Mouse (Mus musculus) cerebellum, adult 9-11 months (tissue): ENCODE measurements around the gene Apbb1ip.

ENCODE experiments used
- DNase-seq: peaks from one replicate; pipeline ENCODE4 v3.0.0; 2022

Apbb1ip gene

GRCm38 (mm10) chr2:22773549-22774180 lies at the start of gene Apbb1ip:
Gene Apbb1ip, plus strand, starts transcription at chr2:22774094.
- DNase-seq = no peak

GRCm38 (mm10) chr2:22727113-22727512 lies 46.8 kb upstream of the Apbb1ip start:
- no peak for DNase-seq

- no peak for DNase-seq
Measured at GRCm38 (mm10) chr2:22736134-22736533, 37.8 kb upstream of the Apbb1ip start.

GRCm38 (mm10) chr2:22739369-22739768 lies 34.5 kb upstream of the Apbb1ip start:
- DNase-seq = no peak

GRCm38 (mm10) chr2:22740441-22740840 lies 33.5 kb upstream of the Apbb1ip start:
- DNase-seq = no peak

GRCm38 (mm10) chr2:22741222-22741621 lies 32.7 kb upstream of the Apbb1ip start:
- DNase-seq = peak; percentile 16

DNA sequence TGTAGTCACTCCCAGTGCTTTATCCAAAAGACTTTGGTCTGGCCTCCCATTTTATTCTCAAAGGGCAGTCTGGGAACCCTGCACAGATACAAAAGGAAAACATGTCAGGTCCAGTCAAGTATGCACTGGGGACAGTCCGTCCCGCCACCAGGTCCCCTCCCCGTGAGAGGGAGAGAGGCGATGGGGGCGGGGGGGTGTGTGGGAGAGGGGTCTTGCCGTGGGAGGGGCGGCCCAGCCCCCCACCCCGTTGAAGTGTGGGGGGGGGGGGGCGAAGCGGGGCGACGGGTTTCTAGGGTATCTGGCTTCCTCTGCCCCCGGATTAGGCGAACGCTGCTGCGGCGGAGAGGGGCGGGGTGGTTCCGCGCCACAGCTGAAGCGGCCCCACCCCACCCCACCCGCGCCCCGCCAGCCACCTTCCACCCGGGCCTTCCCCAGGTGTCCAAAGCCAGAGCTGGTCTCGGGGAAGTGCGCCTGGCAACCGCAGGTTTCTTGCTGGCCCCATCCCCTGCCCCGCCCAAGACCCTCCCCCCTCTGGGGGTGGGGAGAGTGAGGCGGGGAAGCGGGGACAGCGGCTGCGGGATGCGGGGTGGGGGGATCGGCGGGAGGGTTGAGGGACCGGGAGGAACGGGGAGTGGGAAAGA lies 29.7 kb upstream of the Apbb1ip start:
- DNase-seq = no peak

DNA sequence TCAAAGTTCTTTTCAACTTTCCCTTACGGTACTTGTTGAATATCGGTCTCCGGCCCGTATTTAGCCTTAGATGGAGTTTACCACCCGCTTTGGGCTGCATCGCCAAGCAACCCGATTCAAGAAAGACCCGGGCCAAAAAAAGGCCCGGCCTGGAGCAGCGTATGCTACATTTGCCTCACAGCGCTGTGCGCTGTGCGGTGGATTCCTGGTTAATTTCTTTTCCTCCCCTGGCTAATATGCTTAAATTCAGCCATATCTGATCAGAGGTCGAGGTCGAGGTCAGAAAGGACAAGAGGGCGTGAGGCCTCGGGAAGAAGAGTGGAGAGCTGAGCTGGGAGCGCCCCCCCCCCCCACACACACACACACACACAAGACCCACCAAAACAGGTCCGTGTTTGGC lies 29.0 kb upstream of the Apbb1ip start:
- no peak for DNase-seq

- no peak for DNase-seq
Measured at GRCm38 (mm10) chr2:22746785-22747184, 27.1 kb upstream of the Apbb1ip start.

DNA sequence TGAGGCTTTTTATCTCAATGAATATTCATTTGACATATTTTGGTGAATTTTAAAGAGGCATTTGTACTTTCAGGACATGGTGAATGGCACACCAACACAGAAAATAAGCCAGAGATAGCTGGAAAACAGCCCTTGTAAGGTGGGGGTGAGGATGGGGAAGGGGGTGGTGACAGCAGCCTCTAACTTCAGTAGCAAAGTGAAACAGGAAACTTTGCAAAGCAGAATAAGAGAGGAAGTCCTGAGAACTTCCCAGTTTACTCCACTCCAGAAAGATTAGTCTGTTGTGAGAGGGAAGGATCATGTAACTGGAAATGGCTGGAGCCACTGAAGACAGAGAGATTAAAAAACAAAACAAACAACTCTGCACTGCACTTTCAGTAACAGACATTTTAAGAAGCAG lies 26.0 kb upstream of the Apbb1ip start:
- no peak for DNase-seq

DNA sequence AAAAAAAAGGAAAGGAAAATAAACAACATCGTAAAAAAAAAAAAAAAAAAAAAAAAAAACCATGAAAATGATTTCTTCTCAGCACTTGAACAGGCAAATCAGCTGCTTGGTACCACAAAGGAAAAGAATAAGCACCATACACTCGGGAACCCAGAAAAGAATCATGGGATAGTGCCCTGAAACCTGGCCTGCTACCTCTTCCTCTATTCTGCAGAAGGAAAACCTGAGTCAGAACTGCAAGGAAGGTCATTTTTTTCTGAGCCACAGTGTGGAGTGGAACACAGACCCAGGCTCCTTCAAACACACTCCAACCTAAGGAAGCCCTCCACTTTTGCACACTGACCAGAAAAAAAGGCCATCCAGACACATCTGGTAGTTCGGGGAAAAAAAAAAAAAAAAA lies 24.1 kb upstream of the Apbb1ip start:
- DNase-seq = no peak

GRCm38 (mm10) chr2:22752492-22752891 lies 21.4 kb upstream of the Apbb1ip start:
- no peak for DNase-seq

DNA sequence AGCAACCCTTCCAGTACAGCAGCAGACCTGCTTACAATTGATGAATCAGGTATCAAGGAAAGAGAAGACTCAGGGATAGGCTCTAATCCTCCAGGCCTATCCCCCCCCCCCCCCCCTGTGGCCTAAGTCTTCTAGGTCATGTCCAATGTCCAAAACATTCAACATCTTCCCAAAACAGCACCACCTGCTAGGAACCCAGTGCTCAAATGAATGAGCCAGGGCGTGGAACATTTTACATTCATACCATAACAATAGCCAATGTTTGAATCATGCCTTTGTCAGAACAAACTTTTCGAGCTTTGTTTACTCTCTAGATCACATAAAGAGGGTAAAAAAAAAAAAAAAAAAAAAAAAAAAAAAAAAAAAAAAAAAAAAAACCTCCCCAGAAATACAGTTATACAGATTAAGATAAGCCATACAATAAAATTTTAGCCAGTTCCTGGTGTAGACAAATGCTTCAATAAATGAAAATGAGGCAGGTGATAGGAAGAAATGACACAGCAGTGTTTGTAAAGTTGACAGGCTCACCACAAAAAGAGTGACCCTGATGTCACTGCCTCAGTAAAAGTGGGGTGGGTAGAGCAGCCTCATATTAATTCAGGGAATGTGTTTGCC lies 20.3 kb upstream of the Apbb1ip start:
- no peak for DNase-seq

DNA sequence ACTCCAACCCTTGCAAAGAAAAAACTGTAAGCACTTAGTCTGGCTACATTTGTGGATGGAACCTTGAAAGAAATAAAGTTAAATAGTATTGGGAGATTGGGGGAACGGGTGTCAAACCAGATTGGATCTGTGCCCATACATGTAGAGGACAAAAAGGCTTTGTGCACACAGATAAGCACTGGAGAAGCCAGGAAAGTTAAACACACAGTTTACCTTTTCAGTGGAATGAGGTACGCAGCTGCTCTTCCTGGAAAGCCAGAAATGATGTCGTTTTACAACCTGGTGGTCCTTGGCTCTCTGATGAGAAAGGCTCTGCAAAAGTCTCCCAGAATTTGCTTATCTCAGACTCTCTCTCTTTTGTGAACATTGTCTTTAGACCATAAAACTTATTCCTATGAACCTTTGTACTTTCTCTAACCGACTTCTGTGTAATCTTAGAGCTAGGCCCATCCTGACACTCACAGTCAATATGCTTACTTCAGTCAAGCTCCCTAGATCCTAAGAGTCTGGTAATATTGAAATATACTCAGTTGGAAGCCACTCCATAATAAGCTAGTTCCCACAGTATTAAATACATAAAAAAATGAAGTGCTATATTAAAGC lies 19.6 kb upstream of the Apbb1ip start:
- DNase-seq = no peak

GRCm38 (mm10) chr2:22755561-22755960 lies 18.3 kb upstream of the Apbb1ip start:
- no peak for DNase-seq

GRCm38 (mm10) chr2:22758310-22758972 lies 15.5 kb upstream of the Apbb1ip start:
- DNase-seq = peak; percentile 17

- DNase-seq = no peak
Measured at GRCm38 (mm10) chr2:22760452-22760851, 13.4 kb upstream of the Apbb1ip start.

DNA sequence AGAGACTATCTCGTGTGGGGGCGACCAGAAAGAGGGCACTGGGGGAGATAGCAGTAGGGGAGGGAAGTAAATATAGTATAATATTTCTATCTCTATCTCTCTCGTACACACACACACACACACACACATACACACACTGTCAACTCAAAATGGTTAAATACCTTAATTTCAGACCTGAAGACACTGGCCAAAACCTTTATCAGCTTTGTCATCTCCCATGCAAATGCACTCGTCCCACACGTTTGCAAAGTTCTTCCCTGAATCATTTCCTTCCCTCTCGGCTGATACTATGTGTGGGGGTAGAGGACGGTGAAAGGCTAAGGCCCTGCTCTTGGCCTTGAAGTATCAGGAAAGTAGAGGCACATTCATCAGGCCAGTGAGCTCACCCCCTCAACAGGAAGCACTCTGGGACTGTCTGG lies 12.8 kb upstream of the Apbb1ip start:
- no peak for DNase-seq

- no peak for DNase-seq
Measured at GRCm38 (mm10) chr2:22764774-22765387, 9.0 kb upstream of the Apbb1ip start.

- DNase-seq = no peak
Measured at GRCm38 (mm10) chr2:22771311-22771710, 2.6 kb upstream of the Apbb1ip start.

DNA sequence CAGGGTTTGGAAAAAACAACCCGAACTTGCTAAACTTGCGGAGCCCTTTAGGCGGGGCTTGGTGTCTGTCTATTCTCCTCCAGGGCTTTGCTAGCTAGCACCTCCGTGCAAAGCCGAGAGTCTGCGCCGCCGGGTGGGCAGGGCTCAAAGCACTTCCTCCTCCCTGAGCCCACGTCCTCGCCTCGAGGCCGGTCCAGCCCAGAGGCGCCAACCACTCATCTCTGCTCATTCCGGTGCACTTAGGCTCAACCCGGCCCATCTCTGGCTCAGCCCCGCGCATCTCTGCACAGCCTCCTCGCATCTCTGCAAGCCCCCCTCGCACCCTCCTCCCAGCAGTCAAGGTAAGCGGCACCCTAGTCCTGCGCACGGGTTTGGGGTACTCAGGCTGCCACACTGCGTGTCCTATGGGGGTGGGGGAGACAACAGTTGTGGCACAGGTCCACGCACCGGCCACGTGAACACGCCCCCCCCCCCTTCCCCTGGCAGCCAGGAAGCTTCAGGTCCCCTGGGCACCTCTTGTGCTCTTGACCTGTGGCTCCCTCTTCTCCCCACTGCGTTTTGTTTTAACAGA lies 372 bp downstream of the Apbb1ip start:
- DNase-seq = no peak

DNA sequence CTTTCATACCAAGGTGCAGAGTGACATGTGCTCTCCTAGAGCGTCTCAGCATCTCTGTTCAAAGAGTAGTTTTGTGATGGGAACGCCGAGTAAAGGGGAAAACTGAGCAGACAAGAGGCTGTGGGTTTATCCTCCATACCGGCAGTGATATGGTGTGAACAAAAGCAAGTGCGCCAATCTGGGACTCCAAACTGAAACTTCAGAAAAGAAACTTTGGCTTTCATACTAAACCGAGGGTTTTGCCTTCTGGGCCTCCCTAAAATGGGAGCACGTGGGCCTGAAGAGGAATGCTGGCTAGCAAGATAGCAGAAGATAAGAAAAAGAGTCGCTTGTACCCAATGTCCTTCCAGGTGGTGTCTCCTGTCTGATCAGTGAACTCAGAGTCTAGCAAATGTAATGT lies 1.3 kb downstream of the Apbb1ip start:
- DNase-seq = no peak

- no peak for DNase-seq
Measured at GRCm38 (mm10) chr2:22775681-22776080, 1.8 kb downstream of the Apbb1ip start.
